ENCODE assay signal across 25 mouse cellular contexts in the genomic region with DNA sequence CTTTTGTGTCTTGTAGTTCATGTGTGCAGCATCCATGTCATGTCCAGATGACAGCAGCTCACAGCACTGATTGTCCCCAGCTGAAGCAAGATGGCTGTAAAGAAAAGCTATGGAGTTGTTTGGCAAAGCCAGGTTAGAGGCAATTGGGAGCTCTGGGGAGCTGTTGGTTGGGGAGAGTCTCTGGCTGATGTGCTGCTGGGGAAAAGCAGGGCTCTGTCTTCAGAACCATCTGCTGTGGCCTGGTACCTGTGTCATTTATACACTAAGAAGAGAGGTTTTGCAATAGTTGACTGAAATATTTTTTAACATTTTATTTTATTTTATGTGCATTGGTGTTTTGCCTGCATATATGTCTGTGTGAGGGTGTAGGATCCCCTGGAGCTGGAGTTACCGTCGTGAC. TPM values are rescaled to one million over a fixed set of nuclear protein-coding genes. Genes with fewer than 3 reads are reported as not detected.
DNase-seq lines count a peak whose midpoint lies in the region; ATAC-seq lines count a peak whose summit lies in the region.
"Had no signal": no experiment of that assay in that cellular context is flagged by ENCODE, and none has a peak within 500 bp of the region (broad histone marks: within the 10 kb centered on the region; RNA-seq: fewer than 3 reads in every experiment).

No protein-coding gene starts in this region.

- no peak overlapping the region for H3K27ac ChIP-seq in hindbrain, embryonic 11.5 days (ENCODE audit: low read depth, low read length)
- H3K27ac ChIP-seq in hindbrain, embryonic 13.5 days, result no peak overlapping the region
- H3K27ac ChIP-seq in embryonic facial prominence, embryonic 11.5 days (replicated peaks; ENCODE audit: low read depth, low read length), result no peak overlapping the region
- H3K27ac ChIP-seq: forebrain, embryonic 10.5 days; forebrain, embryonic 13.5 days; hindbrain, embryonic 14.5 days; hindbrain, postnatal 0 days had no signal

- H3K36me3 ChIP-seq in hindbrain, embryonic 11.5 days (ENCODE audit: control insufficient read depth, insufficient read depth, low read length), result no peaks in the 10 kb centered on the region
- no peaks in the 10 kb centered on the region for H3K36me3 ChIP-seq in hindbrain, embryonic 13.5 days
- no peaks in the 10 kb centered on the region for H3K36me3 ChIP-seq in embryonic facial prominence, embryonic 11.5 days (replicated peaks; ENCODE audit: control insufficient read depth, insufficient read depth, low read depth, low read length)
- H3K36me3 ChIP-seq: forebrain, embryonic 10.5 days had no signal

- no peak overlapping the region for H3K4me2 ChIP-seq in hindbrain, embryonic 11.5 days (replicated peaks; ENCODE audit: low read depth, low read length)
- no peak overlapping the region for H3K4me2 ChIP-seq in hindbrain, embryonic 13.5 days
- no peak overlapping the region for H3K4me2 ChIP-seq in embryonic facial prominence, embryonic 11.5 days (ENCODE audit: low read depth, low read length)
- H3K4me2 ChIP-seq: forebrain, embryonic 13.5 days; heart, embryonic 11.5 days; hindbrain, embryonic 14.5 days had no signal

- H3K27me3 ChIP-seq in hindbrain, embryonic 11.5 days (ENCODE audit: control insufficient read depth, insufficient read depth, low read length), result peaks cover 47% of the 10 kb centered on the region
- H3K27me3 ChIP-seq in hindbrain, embryonic 13.5 days, result peaks cover 86% of the 10 kb centered on the region
- peaks cover 34% of the 10 kb centered on the region for H3K27me3 ChIP-seq in embryonic facial prominence, embryonic 11.5 days (ENCODE audit: control insufficient read depth, insufficient read depth, low read length)

- H3K9ac ChIP-seq in hindbrain, embryonic 11.5 days (ENCODE audit: low read depth, low read length), result no peak overlapping the region
- no peak overlapping the region for H3K9ac ChIP-seq in hindbrain, embryonic 13.5 days
- no peak overlapping the region for H3K9ac ChIP-seq in embryonic facial prominence, embryonic 11.5 days (replicated peaks; ENCODE audit: low read length)
- H3K9ac ChIP-seq: forebrain, embryonic 13.5 days; hindbrain, embryonic 14.5 days had no signal

- no peak overlapping the region for H3K4me3 ChIP-seq in hindbrain, embryonic 11.5 days (ENCODE audit: low read depth, low read length)
- no peak overlapping the region for H3K4me3 ChIP-seq in hindbrain, embryonic 13.5 days
- no peak overlapping the region for H3K4me3 ChIP-seq in embryonic facial prominence, embryonic 11.5 days (ENCODE audit: low read depth, low read length)
- H3K4me3 ChIP-seq: forebrain, embryonic 10.5 days; forebrain, embryonic 13.5 days had no signal

- H3K4me1 ChIP-seq in hindbrain, embryonic 11.5 days (replicated peaks; ENCODE audit: control insufficient read depth, insufficient read depth, low read length), result 0 out of 2 replicates have a peak, but pooled peaks cover 4% of the 10 kb centered on the region
- H3K4me1 ChIP-seq in hindbrain, embryonic 13.5 days (replicated peaks), result peaks cover 21% of the 10 kb centered on the region
- H3K4me1 ChIP-seq in embryonic facial prominence, embryonic 11.5 days (ENCODE audit: control insufficient read depth, insufficient read depth, low read length), result no peaks in the 10 kb centered on the region

- DNase-seq in hindbrain, embryonic 11.5 days (ENCODE audit: low spot score), result peak; percentile 19
- DNase-seq in retina, postnatal 1 day, result peak; percentile 5
- no peak for DNase-seq in retina, embryonic 14.5 days (ENCODE audit: low spot score)
- DNase-seq in embryonic facial prominence, embryonic 11.5 days (ENCODE audit: low spot score), result peak; percentile 0
- no peak for DNase-seq in gastrocnemius, postnatal 14 days
- DNase-seq: adrenal gland, adult 8-10 months; adrenal gland, postnatal 25 days; cerebellum, adult 18-20 months; cerebellum, adult 9-10 months; cerebellum, postnatal 14 days; gastrocnemius, postnatal 10 days; heart, adult 11 months; kidney, adult 11 months had no signal

- no peak for ATAC-seq in hindbrain, embryonic 11.5 days (ENCODE audit: low FRiP score)
- no peak for ATAC-seq in hindbrain, embryonic 13.5 days (ENCODE audit: low FRiP score)
- no peak for ATAC-seq in embryonic facial prominence, embryonic 11.5 days (replicated peaks; ENCODE audit: insufficient number of reproducible peaks, low FRiP score, low TSS enrichment, low read depth)
- ATAC-seq: CD4-positive, CD25-positive, alpha-beta regulatory T cell, adult 4 months; forebrain, embryonic 13.5 days; forebrain, embryonic 16.5 days; hindbrain, postnatal 0 days; inflammation-experienced regulatory T-cells, adult 6 months had no signal

- H3K9me3 ChIP-seq in hindbrain, embryonic 11.5 days (ENCODE audit: control insufficient read depth, low read length), result no peaks in the 10 kb centered on the region
- H3K9me3 ChIP-seq in hindbrain, embryonic 13.5 days, result no peaks in the 10 kb centered on the region
- no peaks in the 10 kb centered on the region for H3K9me3 ChIP-seq in embryonic facial prominence, embryonic 11.5 days (replicated peaks; ENCODE audit: control insufficient read depth, low read length)
- H3K9me3 ChIP-seq: forebrain, embryonic 10.5 days; forebrain, embryonic 13.5 days had no signal

- intact Hi-C loops in gastrocnemius, postnatal 14 days (cut with DNase I; ENCODE audit: low total_unique reads), result loop anchor here (10.0 kb wide), 1 partner anchor 74 kb away; no protein-coding TSS in a partner anchor

- 36% methylated on average over 2 of the region's 2 CpGs for WGBS in hindbrain, embryonic 11.5 days
- WGBS in hindbrain, embryonic 13.5 days, result 38% methylated on average over 2 of the region's 2 CpGs
- 61% methylated on average over 2 of the region's 2 CpGs for WGBS in embryonic facial prominence, embryonic 11.5 days

RNA-seq across cellular contexts. Expression of a gene that starts 14.6 kb away (rescaled TPM):
- 16.1 and 24.7 TPM in 2 replicates for polyA plus RNA-seq in hindbrain, embryonic 11.5 days (2014; fragmentation: Nextera tagmentation; extraction: Ambion mirVana)
- 34.9 and 36.9 TPM in 2 replicates for polyA plus RNA-seq in hindbrain, embryonic 13.5 days (2015; fragmentation: Nextera tagmentation; extraction: Ambion mirVana)
- polyA plus RNA-seq in embryonic facial prominence, embryonic 11.5 days (2014; fragmentation: Nextera tagmentation; extraction: Ambion mirVana), result 12.4 and 13.1 TPM in 2 replicates
- 10 to 100 TPM; 10.1 to 14.1 TPM for total RNA-seq in gastrocnemius, postnatal 14 days (2021)
- total RNA-seq: MEL had no signal
- polyA plus RNA-seq: C2C12; CD4-positive, CD25-positive, alpha-beta regulatory T cell, adult 4 months had no signal

RNA-seq across cellular contexts. Expression of a gene that starts 44.2 kb away (rescaled TPM):
- 0.08 and 0.27 TPM in 2 replicates for polyA plus RNA-seq in hindbrain, embryonic 11.5 days (2014; fragmentation: Nextera tagmentation; extraction: Ambion mirVana)
- polyA plus RNA-seq in hindbrain, embryonic 13.5 days (2015; fragmentation: Nextera tagmentation; extraction: Ambion mirVana), result 0.47 and 0.73 TPM in 2 replicates
- polyA plus RNA-seq in embryonic facial prominence, embryonic 11.5 days (2014; fragmentation: Nextera tagmentation; extraction: Ambion mirVana), result 0.11 and 0.17 TPM in 2 replicates
- under 1 TPM; 0.53 to 0.69 TPM for total RNA-seq in gastrocnemius, postnatal 14 days (2021)
- total RNA-seq: adrenal gland, postnatal 25 days; hematopoietic stem cell, adult 5-6 weeks; MEL had no signal
- polyA plus RNA-seq: C2C12; CD4-positive, CD25-positive, alpha-beta regulatory T cell, adult 4 months; heart, embryonic 11.5 days; inflammation-experienced regulatory T-cells, adult 6 months had no signal

Comparison
In these comparisons a context has a peak if more than half of its experiments do, and no peak if none do; other contexts are left out.
1. DNase-seq: peak in hindbrain, embryonic 11.5 days (single experiment), retina, postnatal 1 day (single experiment) and embryonic facial prominence, embryonic 11.5 days (single experiment); none in retina, embryonic 14.5 days (single experiment) and gastrocnemius, postnatal 14 days (single experiment).